Mouse (Mus musculus): ENCODE data around the gene Scube2.

- TF ChIP-seq POLR2A (IDR thresholded peaks at IDR 0.05; ENCODE audit: low read depth, low read length) (no peak), CTCF (conservative IDR thresholded peaks at IDR 0.05 in 1 of 2, IDR thresholded peaks at IDR 0.05 in 1 of 2; ENCODE audit: low read depth in 2 of 2, low read length in 2 of 2) (no peak), JUND (conservative IDR thresholded peaks at IDR 0.05; ENCODE audit: low read depth, low read length) (no peak), USF1 (IDR thresholded peaks at IDR 0.05; ENCODE audit: low read depth, low read length) (no peak)
Observed at GRCm38 (mm10) chr7:109825293-109825692, 40.2 kb downstream of the Scube2 start.
